Mouse (Mus musculus) liver, embryonic 13.5 days (tissue): ENCODE results near the gene Alx3. TPM values are rescaled to one million over a fixed set of nuclear protein-coding genes. Genes with fewer than 3 reads are reported as not detected.

ENCODE experiments used
- ATAC-seq: fragments of 200-750 bp; cut with Nextera tagmentation; 2 replicates; pipeline ENCODE4 v1.8.0; 2017; ENCODE audit warnings: low read depth, mild to moderate bottlenecking, moderate number of reproducible peaks, moderate library complexity
- DNase-seq: peaks from one replicate; pipeline ENCODE4 v3.0.0; 2022
- H3K27ac ChIP-seq: fragments of 300-500 bp; sonication (generic); 2 replicates; pipeline ENCODE4 v1.5.1; 2015; ENCODE audit warnings: moderate library complexity, mild to moderate bottlenecking, inconsistent platforms
- H3K27me3 ChIP-seq: fragments of 300-500 bp; sonication (generic); 2 replicates; pipeline ENCODE4 v1.6.1; 2015; ENCODE audit warnings: mild to moderate bottlenecking, inconsistent platforms
- H3K36me3 ChIP-seq: fragments of 300-500 bp; sonication (generic); 2 replicates; pipeline ENCODE4 v1.6.1; 2015; ENCODE audit warnings: mild to moderate bottlenecking, inconsistent platforms
- H3K4me1 ChIP-seq: fragments of 300-500 bp; sonication (generic); replicated peaks from 2 replicates; pipeline ENCODE4 v1.6.1; 2015; ENCODE audit warnings: inconsistent platforms
- H3K4me2 ChIP-seq: fragments of 300-500 bp; sonication (generic); 2 replicates; pipeline ENCODE4 v1.6.1; 2015; ENCODE audit warnings: inconsistent platforms, mild to moderate bottlenecking, moderate library complexity
- H3K4me3 ChIP-seq: fragments of 300-500 bp; sonication (generic); replicated peaks from 2 replicates; pipeline ENCODE4 v1.5.1; 2015; ENCODE audit warnings: mild to moderate bottlenecking, inconsistent platforms
- H3K9ac ChIP-seq: fragments of 300-500 bp; sonication (generic); 2 replicates; pipeline ENCODE4 v1.6.1; 2015; ENCODE audit warnings: mild to moderate bottlenecking, inconsistent platforms
- H3K9me3 ChIP-seq: fragments of 300-500 bp; sonication (generic); replicated peaks from 2 replicates; pipeline ENCODE4 v1.6.1; 2016; ENCODE audit warnings: inconsistent platforms
- WGBS: fragments of 180-500 bp; shearing (Covaris S2); methylation state at CpG from one replicate; pipeline ENCODE4 v1.1.7; 2015; ENCODE audit not compliant: insufficient replicate concordance; 5-methylcytosine and 5-hydroxymethylcytosine counted together
- polyA plus RNA-seq: library from polyadenylated mRNA; unstranded; fragments of >200 nt; fragmentation: Nextera tagmentation; extraction: Ambion mirVana; gene quantifications from 2 replicates; pipeline ENCODE4 v1.2.1, GENCODE M21; 2015

Gene Alx3
- 0.25 and 0.45 TPM in 2 replicates for polyA plus RNA-seq

DNA sequence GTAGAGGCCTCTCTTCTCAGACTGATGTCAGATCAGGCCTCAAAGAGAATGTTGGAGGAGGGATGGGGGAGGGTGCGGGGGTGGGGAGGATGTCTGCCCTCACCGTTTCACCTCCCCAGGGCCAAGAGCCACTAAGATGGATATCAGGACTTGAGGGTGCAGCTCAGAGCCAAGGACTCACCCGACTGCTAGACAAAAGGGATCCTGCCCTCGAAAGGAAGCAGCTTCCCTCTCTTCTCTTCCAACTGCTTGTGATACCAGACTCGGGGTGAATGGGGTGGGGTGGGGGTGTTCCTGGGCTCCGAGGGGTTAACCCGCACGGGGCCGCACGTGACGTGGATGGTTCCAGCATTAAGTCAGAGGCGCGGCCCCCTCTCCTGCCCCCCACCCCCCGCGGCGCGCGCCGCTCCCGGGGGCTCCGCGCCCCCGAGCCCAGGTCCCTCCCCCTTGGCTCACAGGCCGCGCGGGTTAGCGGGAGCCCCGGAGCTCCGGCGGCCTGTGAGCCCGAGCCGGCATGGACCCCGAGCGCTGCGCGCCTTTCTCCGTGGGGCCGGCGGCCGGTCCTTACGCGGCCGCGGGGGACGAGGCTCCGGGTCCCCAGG is at the start of gene Alx3:
Alx3 (plus strand) TSS at position 370 of the 602 bp plus-strand sequence.
- 3% methylated on average over 40 of the region's 46 CpGs for WGBS
- peak within 1 kb of the TSS; percentile 50 for H3K4me2 ChIP-seq
- H3K9me3 ChIP-seq, result no peaks in the 10 kb centered on the region
- no peak for DNase-seq
- H3K9ac ChIP-seq, result no peak within 1 kb of the TSS
- peaks cover 6% of the 10 kb centered on the region; the same call in 1 of the 2 replicates for H3K4me1 ChIP-seq
- no peaks in the 10 kb centered on the region for H3K36me3 ChIP-seq
- peak within 1 kb of the TSS; percentile 34 for H3K4me3 ChIP-seq
- H3K27ac ChIP-seq, result no peak within 1 kb of the TSS
- ATAC-seq, result no peak
- H3K27me3 ChIP-seq, result peaks cover 97% of the 10 kb centered on the region

DNA sequence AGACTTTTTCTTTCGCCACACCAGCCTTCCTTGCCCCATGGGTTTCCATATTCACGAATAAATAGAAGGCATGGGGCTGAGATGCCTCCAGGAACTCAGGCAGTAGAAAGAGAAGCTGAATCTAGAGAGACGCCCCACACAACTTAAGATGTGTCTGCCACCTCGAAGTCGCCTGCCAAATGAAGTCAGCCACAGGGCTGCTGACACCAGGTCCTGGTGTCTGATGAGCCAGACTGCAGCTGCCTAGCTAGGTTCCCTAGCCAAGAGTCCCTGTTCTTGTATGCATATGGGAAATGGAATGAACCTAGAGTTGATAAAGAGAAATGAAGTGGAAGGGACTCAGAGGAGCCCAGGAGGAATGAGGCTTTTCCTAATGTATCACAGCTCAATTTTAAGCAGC is 49.6 kb upstream of the Alx3 start:
- DNase-seq (no peak), ATAC-seq (no peak)
- Histone ChIP-seq H3K36me3 (no peaks in the 10 kb centered on the region), H3K9ac (no peak overlapping the region), H3K4me1 (no peaks in the 10 kb centered on the region), H3K27ac (no peak overlapping the region), H3K4me2 (no peak overlapping the region), H3K4me3 (no peak overlapping the region), H3K9me3 (no peaks in the 10 kb centered on the region), H3K27me3 (0 out of 2 replicates have a peak, but pooled peaks cover 3% of the 10 kb centered on the region)
- WGBS, result 58% methylated on average over 5 of the region's 5 CpGs

DNA sequence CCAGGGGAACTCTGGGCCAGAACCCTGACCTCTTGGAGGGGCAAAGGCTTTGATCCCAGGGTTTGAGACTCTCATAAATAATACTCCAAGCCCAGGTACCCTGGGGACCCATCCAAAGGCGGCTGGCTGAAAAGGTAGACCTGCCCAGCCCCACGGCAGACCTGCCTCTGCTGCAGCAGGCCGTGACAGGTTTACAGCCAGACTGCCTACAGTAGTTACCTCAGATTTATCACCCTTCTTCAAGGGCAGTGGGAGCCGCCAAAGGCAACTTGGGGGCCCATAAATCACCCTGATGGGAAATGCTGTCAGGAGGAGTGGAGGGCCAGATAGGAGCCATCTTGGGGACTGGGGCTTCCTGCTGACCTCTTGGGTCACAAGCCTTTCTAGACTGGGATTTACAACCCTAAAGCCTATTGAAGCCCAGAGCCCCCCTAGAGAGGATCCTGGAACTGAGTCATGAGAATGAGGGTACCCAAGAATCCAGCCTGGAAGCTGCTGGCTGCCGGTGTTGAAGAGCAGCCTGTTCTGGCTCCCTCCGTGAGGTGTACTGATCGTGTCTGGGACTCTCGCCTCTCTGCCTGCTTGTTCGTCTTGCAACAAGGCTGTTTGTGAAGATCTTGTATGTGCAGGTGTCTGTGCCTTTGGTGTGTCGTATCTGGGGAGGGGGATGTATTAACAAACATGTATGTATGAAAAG is 49.0 kb upstream of the Alx3 start:
- Histone ChIP-seq H3K9me3 (no peaks in the 10 kb centered on the region), H3K4me2 (no peak overlapping the region), H3K9ac (no peak overlapping the region), H3K27ac (no peak overlapping the region), H3K4me3 (no peak overlapping the region), H3K36me3 (no peaks in the 10 kb centered on the region), H3K4me1 (no peaks in the 10 kb centered on the region), H3K27me3 (0 out of 2 replicates have a peak, but pooled peaks cover 3% of the 10 kb centered on the region)
- no peak for DNase-seq
- WGBS, result 44% methylated on average over 10 of the region's 10 CpGs
- ATAC-seq, result no peak

DNA sequence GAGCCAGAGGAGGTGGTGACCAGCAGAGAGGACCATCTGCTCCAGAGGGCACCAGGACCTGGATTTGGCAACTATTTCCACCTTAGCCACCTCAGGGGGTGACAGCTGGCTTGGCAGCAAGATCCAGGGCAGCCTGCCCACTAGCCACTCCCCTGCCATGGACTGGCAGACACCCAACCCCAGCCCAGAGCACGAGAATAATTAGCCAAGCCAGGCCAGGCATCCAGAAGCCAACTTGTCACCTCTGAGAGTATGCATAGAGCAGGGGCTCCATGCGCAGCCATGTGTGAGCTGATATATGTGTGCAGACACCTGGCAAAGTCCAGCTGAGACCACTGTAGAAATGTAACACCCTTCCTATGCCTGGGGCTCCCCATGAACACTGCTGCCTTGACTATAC is 47.9 kb upstream of the Alx3 start:
- Histone ChIP-seq H3K36me3 (no peaks in the 10 kb centered on the region), H3K27ac (no peak overlapping the region), H3K4me3 (no peak overlapping the region), H3K4me1 (no peaks in the 10 kb centered on the region), H3K9me3 (no peaks in the 10 kb centered on the region), H3K9ac (no peak overlapping the region), H3K4me2 (no peak overlapping the region), H3K27me3 (0 out of 2 replicates have a peak, but pooled peaks cover 3% of the 10 kb centered on the region)
- ATAC-seq (no peak), DNase-seq (no peak)
- WGBS, result 61% methylated on average over 2 of the region's 2 CpGs

DNA sequence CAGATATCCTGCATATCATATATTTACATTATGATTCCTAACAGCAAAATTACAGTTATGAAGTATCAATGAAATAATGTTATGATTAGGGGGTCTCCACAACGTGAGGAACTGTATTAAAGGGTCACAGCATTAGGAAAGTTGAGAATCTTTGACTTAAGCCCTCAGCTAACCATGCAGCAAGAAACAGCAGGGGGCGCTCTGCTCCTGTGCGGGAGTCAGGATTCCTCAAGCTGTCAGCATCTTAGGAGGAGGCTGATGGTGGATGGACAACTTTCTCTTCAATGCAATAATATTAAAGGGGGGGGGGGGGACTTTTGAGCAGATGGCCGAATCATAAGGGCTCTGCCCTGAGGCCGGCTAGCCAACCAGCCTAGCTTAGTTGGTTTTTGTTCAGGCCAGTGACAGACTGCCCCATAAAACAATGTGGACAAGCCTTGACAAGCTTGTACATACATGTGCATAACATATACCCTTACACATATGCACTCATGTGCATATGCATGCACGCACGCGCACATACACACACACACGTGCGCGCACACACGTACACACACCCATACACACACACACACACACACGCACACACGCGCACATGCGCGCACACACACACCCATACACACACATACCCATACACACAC is 44.3 kb upstream of the Alx3 start:
- Histone ChIP-seq H3K4me3 (no peak overlapping the region), H3K27ac (no peak overlapping the region), H3K36me3 (no peaks in the 10 kb centered on the region), H3K9ac (no peak overlapping the region), H3K4me1 (no peaks in the 10 kb centered on the region), H3K27me3 (0 out of 2 replicates have a peak, but pooled peaks cover 3% of the 10 kb centered on the region), H3K4me2 (no peak overlapping the region), H3K9me3 (no peaks in the 10 kb centered on the region)
- 68% methylated on average over 17 of the region's 17 CpGs for WGBS
- DNase-seq (no peak), ATAC-seq (no peak)

DNA sequence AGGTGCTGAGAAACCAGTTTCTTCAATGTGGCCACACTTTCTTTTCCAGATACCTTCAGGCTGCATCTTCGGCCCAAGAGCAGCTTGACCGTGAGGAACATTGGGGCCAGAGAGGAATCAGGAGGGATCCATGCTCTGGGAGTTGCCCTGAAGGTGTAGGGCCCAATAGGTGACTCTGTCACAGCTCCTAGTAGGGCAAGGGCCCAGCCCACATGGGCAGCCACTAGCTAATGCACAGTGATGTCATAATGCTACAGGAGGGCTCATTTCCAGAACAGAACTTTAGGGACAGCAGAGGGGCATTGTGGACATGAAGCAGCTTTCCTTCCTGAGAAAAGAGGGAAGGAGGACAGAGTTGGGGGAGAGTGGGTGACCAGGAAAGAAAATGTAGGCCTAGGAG is 40.0 kb upstream of the Alx3 start, which contains the start of gene Ubl4b:
Ubl4b (minus strand) TSS at position 232 of the 400 bp plus-strand sequence.
- H3K27me3 ChIP-seq, result no peaks in the 10 kb centered on the region
- no peaks in the 10 kb centered on the region for H3K4me1 ChIP-seq
- H3K27ac ChIP-seq, result no peak within 1 kb of the TSS
- H3K9ac ChIP-seq, result no peak within 1 kb of the TSS
- H3K36me3 ChIP-seq, result no peaks in the 10 kb centered on the region
- DNase-seq, result no peak
- no peak for ATAC-seq
- H3K4me3 ChIP-seq, result no peak within 1 kb of the TSS
- H3K4me2 ChIP-seq, result no peak within 1 kb of the TSS
- 55% methylated on average over 2 of the region's 2 CpGs for WGBS
- no peaks in the 10 kb centered on the region for H3K9me3 ChIP-seq

DNA sequence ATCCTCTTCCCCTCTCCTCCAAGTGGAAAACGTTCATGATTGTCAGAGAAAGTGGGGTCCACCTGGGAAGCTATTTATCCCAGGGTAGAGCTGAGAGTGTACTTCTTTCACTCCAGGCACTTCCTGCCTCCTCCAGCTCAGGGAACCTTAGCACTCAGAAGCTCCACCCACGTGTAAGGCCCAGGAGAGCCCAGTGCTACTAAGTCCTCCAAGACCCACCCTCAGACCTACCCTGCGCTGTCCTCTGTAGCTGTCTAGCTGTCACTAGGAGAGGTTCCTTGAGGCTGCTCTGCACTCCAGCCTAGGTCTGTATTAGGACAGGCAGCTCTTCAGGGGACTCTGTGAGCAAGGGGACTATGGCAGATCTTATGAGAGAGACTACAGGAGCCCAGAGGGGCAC is 36.1 kb upstream of the Alx3 start:
- Histone ChIP-seq H3K4me2 (no peak overlapping the region), H3K4me1 (no peaks in the 10 kb centered on the region), H3K9me3 (no peaks in the 10 kb centered on the region), H3K9ac (no peak overlapping the region), H3K27ac (no peak overlapping the region), H3K27me3 (no peaks in the 10 kb centered on the region), H3K4me3 (no peak overlapping the region), H3K36me3 (no peaks in the 10 kb centered on the region)
- WGBS, result 27% methylated on average over 3 of the region's 3 CpGs
- ATAC-seq (no peak), DNase-seq (no peak)

DNA sequence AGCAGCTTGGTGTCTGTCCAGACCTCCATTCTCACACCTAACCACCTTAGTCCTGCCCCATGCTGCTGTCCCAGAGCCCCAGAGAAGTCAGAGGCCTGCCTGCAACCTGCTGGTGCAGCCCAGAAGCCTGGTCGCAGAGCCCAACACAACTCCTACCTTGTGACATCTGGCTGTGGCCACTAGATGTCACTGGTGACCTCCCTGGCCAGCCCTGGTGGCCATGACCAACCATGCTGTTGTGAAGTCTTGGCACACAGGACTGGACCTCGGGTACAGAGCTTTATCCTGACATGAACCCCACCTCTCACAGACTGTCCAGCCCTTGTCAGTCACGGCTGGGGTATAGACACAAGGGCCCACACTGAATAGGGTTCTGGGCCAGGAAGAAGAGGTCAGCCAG is 35.6 kb upstream of the Alx3 start:
- peak; percentile 23 for DNase-seq

DNA sequence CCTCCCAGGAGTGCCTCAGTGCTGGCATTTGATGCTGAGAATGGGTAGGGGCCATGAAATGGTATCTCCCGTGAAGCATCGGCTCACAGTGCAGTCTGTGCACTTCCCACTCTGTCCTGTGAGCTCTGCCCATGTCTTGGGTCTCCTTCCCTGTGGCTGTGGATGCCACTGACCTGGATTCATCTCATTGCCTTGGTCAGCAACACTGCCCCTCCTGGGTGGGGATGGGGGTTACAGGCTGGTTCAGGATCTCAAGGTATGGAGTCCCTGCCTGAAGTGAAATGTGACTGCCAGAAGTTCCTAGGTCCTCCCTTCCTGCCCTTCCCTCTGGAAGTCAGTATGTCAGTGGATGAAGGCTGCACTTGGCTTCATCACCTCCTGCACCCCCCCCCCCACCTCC is 32.7 kb upstream of the Alx3 start:
- no peaks in the 10 kb centered on the region for H3K4me1 ChIP-seq
- no peak for DNase-seq
- no peak overlapping the region for H3K9ac ChIP-seq
- no peak overlapping the region for H3K4me2 ChIP-seq
- H3K4me3 ChIP-seq, result no peak overlapping the region
- peaks cover 3% of the 10 kb centered on the region; the same call in 1 of the 2 replicates for H3K27me3 ChIP-seq
- no peaks in the 10 kb centered on the region for H3K9me3 ChIP-seq
- no peaks in the 10 kb centered on the region for H3K36me3 ChIP-seq
- 72% methylated on average over 2 of the region's 2 CpGs for WGBS
- no peak for ATAC-seq
- no peak overlapping the region for H3K27ac ChIP-seq

More for the DNA sequence above, 35.6 kb upstream of the Alx3 start:
- H3K27me3 ChIP-seq, result no peaks in the 10 kb centered on the region
- H3K4me2 ChIP-seq, result no peak overlapping the region
- H3K4me3 ChIP-seq, result no peak overlapping the region
- WGBS, result 16% methylated on average over 3 of the region's 3 CpGs
- H3K27ac ChIP-seq, result no peak overlapping the region
- no peak for ATAC-seq
- H3K36me3 ChIP-seq, result no peaks in the 10 kb centered on the region
- H3K4me1 ChIP-seq, result no peaks in the 10 kb centered on the region
- no peaks in the 10 kb centered on the region for H3K9me3 ChIP-seq
- no peak overlapping the region for H3K9ac ChIP-seq

DNA sequence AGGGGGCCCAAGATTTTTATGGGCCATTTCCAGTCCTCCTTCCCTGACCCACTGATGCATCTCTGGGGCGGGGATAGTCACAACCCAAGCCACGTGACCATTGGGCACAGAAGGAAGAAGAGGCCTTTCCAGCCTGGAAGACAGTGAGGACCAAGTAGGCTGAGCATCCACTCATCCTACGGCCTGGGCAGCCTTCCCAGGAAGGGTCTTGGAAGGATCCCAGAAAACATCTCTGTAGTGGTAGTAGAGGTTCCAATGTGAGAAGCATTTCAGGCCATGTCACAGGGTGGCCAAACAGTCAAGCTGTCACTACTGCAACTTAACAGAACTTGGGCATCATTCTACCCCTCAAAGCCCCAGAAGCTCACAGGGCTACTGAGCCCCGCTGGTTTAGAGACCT is 32.2 kb upstream of the Alx3 start:
- WGBS, result 56% methylated on average over 4 of the region's 4 CpGs
- no peak overlapping the region for H3K9ac ChIP-seq
- no peaks in the 10 kb centered on the region for H3K36me3 ChIP-seq
- ATAC-seq, result no peak
- H3K27me3 ChIP-seq, result peaks cover 5% of the 10 kb centered on the region; the same call in 1 of the 2 replicates
- no peaks in the 10 kb centered on the region for H3K9me3 ChIP-seq
- no peak for DNase-seq
- H3K4me1 ChIP-seq, result no peaks in the 10 kb centered on the region
- H3K27ac ChIP-seq, result no peak overlapping the region
- no peak overlapping the region for H3K4me3 ChIP-seq
- no peak overlapping the region for H3K4me2 ChIP-seq

DNA sequence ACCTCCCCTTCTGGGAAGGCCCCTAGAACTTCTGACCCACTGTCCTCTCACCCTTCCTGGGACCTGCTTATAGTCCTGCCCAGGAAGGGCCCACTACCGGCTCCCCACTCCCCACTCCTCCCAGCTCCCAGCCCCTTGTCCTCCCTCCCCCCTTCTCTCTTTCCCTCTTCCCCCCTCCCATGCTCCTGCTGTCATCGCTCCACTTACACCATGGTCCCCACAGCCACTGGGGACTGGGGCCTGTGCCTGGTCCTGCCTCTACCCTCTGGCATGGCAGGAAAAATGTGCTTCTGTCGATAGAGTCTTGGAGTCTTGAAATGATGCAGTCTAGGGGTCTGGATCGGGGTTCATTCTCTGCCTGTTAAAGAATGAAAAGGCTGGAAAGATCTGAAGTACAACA is 31.0 kb upstream of the Alx3 start:
- H3K27ac ChIP-seq, result no peak overlapping the region
- DNase-seq (no peak), ATAC-seq (no peak; the same call in 1 of the 2 replicates)
- H3K9ac ChIP-seq, result no peak overlapping the region
- 30% methylated on average over 4 of the region's 4 CpGs for WGBS
- H3K4me2 ChIP-seq, result no peak overlapping the region
- no peaks in the 10 kb centered on the region for H3K36me3 ChIP-seq
- no peaks in the 10 kb centered on the region for H3K9me3 ChIP-seq
- no peak overlapping the region for H3K4me3 ChIP-seq
- no peaks in the 10 kb centered on the region for H3K4me1 ChIP-seq
- peaks cover 16% of the 10 kb centered on the region for H3K27me3 ChIP-seq
